ENCODE assay signal across 7 mouse cellular contexts in the genomic region with DNA sequence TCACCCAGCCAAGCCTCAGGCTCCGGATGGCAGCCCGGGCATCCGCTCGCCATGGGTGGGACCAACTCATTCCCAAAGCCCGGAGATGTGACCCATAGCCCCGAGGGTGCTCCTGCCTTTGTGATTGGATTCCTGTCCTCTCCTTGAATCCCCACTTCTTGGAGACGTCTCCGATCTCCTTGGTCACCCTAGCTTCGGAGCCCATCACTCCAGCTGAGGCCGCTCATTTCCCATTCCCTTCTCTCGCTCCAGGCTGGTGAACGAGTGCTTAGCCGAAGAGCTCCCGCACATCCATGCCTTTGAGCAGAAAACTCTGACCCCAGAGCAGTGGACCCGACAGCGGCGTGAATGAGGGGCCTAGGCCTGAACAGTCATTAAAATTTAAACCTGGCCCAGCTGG. TPM values are rescaled to one million over a fixed set of nuclear protein-coding genes. Genes with fewer than 3 reads are reported as not detected.
DNase-seq lines count a peak whose midpoint lies in the region; ATAC-seq and TF ChIP-seq lines count a peak whose summit lies in the region.

No protein-coding gene starts in this region.

- H3K36me3 ChIP-seq in spleen, adult 2 months (ENCODE audit: control insufficient read depth, insufficient read depth, low read length), result peaks cover 25% of the 10 kb centered on the region
- H3K36me3 ChIP-seq in forebrain, embryonic 13.5 days (ENCODE audit: poor library complexity, severe bottlenecking), result peaks cover 39% of the 10 kb centered on the region
- peaks cover 17% of the 10 kb centered on the region for H3K36me3 ChIP-seq in limb, embryonic 15.5 days
- no peaks in the 10 kb centered on the region; the same call in none of the 2 replicates for H3K36me3 ChIP-seq in stomach, postnatal 0 days (ENCODE audit: control insufficient read depth, insufficient read depth, low read length)

- H3K9me3 ChIP-seq in forebrain, embryonic 13.5 days (replicated peaks), result no peaks in the 10 kb centered on the region
- H3K9me3 ChIP-seq in limb, embryonic 15.5 days, result no peaks in the 10 kb centered on the region
- no peaks in the 10 kb centered on the region for H3K9me3 ChIP-seq in stomach, postnatal 0 days (ENCODE audit: control insufficient read depth, low read length)

- ATAC-seq in forebrain, embryonic 13.5 days, result no peak; the same call in 1 of the 2 replicates
- no peak for ATAC-seq in limb, embryonic 15.5 days (ENCODE audit: insufficient number of reproducible peaks, low FRiP score, low TSS enrichment, low read depth)
- ATAC-seq in stomach, postnatal 0 days (ENCODE audit: low FRiP score, low TSS enrichment), result no peak

- H3K27ac ChIP-seq in spleen, adult 2 months (ENCODE audit: insufficient read depth, low read length), result peak overlapping the region; percentile 97
- peak overlapping the region; percentile 96; the same call in 1 of the 2 replicates for H3K27ac ChIP-seq in forebrain, embryonic 13.5 days
- peak overlapping the region; percentile 57; the same call in 1 of the 2 replicates for H3K27ac ChIP-seq in limb, embryonic 15.5 days
- H3K27ac ChIP-seq in stomach, postnatal 0 days (replicated peaks), result no peak overlapping the region

- H3K4me2 ChIP-seq in forebrain, embryonic 13.5 days, result peak overlapping the region; percentile 93
- H3K4me2 ChIP-seq in limb, embryonic 15.5 days, result peak overlapping the region; percentile 92
- H3K4me2 ChIP-seq in stomach, postnatal 0 days (replicated peaks; ENCODE audit: low read depth), result peak overlapping the region; percentile 96

- TF ChIP-seq EP300 in stomach, postnatal 0 days (optimal IDR thresholded peaks at IDR 0.05), result no peak

- peak overlapping the region; percentile 81 for H3K9ac ChIP-seq in forebrain, embryonic 13.5 days
- peak overlapping the region; percentile 77 for H3K9ac ChIP-seq in limb, embryonic 15.5 days
- H3K9ac ChIP-seq in stomach, postnatal 0 days (ENCODE audit: low read length), result peak overlapping the region; percentile 77

- H3K4me3 ChIP-seq in spleen, adult 2 months (ENCODE audit: extremely low read depth, insufficient read depth, insufficient read length), result peak overlapping the region; percentile 93
- H3K4me3 ChIP-seq in forebrain, embryonic 13.5 days, result peak overlapping the region; percentile 71
- peak overlapping the region; percentile 86 for H3K4me3 ChIP-seq in limb, embryonic 15.5 days
- peak overlapping the region; percentile 88 for H3K4me3 ChIP-seq in stomach, postnatal 0 days (ENCODE audit: low read depth, low read length)

- H3K27me3 ChIP-seq in spleen, adult 2 months (ENCODE audit: control insufficient read depth, insufficient read depth, low read length), result no peaks in the 10 kb centered on the region
- no peaks in the 10 kb centered on the region for H3K27me3 ChIP-seq in forebrain, embryonic 13.5 days
- H3K27me3 ChIP-seq in limb, embryonic 15.5 days, result no peaks in the 10 kb centered on the region
- H3K27me3 ChIP-seq in stomach, postnatal 0 days (ENCODE audit: control insufficient read depth, insufficient read depth, low read length), result no peaks in the 10 kb centered on the region

- no peak for DNase-seq in spleen, adult 2 months (ENCODE audit: low read depth in 1 of 2, low spot score in 2 of 2)
- no peak for DNase-seq in spleen, postnatal 4 days (ENCODE audit: low spot score in 2 of 2)
- no peak for DNase-seq in stomach, postnatal 0 days (ENCODE audit: low spot score)
- DNase-seq in gastrocnemius, postnatal 10 days, result no peak
- DNase-seq in left cerebral cortex, postnatal 14 days (ENCODE audit: low spot score in 2 of 2), result no peak

- 5% methylated on average over 17 of the region's 17 CpGs for WGBS in spleen, adult 2 months
- 4% methylated on average over 17 of the region's 17 CpGs for WGBS in forebrain, embryonic 13.5 days
- 4% methylated on average over 17 of the region's 17 CpGs for WGBS in limb, embryonic 15.5 days
- WGBS in stomach, postnatal 0 days, result 4% methylated on average over 17 of the region's 17 CpGs

- H3K4me1 ChIP-seq in spleen, adult 2 months (ENCODE audit: control insufficient read depth, insufficient read depth, insufficient read length), result peaks cover 14% of the 10 kb centered on the region
- H3K4me1 ChIP-seq in forebrain, embryonic 13.5 days, result peaks cover 34% of the 10 kb centered on the region
- H3K4me1 ChIP-seq in limb, embryonic 15.5 days, result peaks cover 31% of the 10 kb centered on the region
- no peaks in the 10 kb centered on the region; the same call in 1 of the 2 replicates for H3K4me1 ChIP-seq in stomach, postnatal 0 days (replicated peaks; ENCODE audit: control insufficient read depth, insufficient read depth)

- no peak for TF ChIP-seq CTCF in spleen, adult 2 months (IDR thresholded peaks at IDR 0.05; ENCODE audit: extremely low read depth, insufficient read depth, insufficient read length, insufficient replicate concordance)
- TF ChIP-seq CTCF in stomach, postnatal 0 days (IDR thresholded peaks at IDR 0.05; ENCODE audit: low read depth), result no peak

- no peak for TF ChIP-seq POLR2A in spleen, adult 2 months (IDR thresholded peaks at IDR 0.05; ENCODE audit: low read depth, low read length)

- intact Hi-C loops in left cerebral cortex, postnatal 14 days (cut with DNase I), result loop anchor here (5.0 kb wide), 1 partner anchor 129 kb away; the partner anchor contains the start of gene Eif3c

RNA-seq across cellular contexts. Expression of gene Slx1b, which starts 0.7 kb away (rescaled TPM):
- 13.2 and 19.5 TPM in 2 replicates for polyA plus RNA-seq in spleen, adult 2 months (2012; rRNA removed)
- 16.6 TPM in 2 replicates for polyA plus RNA-seq in forebrain, embryonic 13.5 days (2015; fragmentation: Nextera tagmentation; extraction: Ambion mirVana)
- polyA plus RNA-seq in limb, embryonic 15.5 days (2015; fragmentation: Nextera tagmentation; extraction: Ambion mirVana), result 10.5 and 12.3 TPM in 2 replicates
- polyA plus RNA-seq in stomach, postnatal 0 days (2015; fragmentation: Nextera tagmentation; extraction: Ambion mirVana), result 6.1 and 6.2 TPM in 2 replicates
- 1 to 10 TPM; 4.2 to 6.1 TPM for total RNA-seq in gastrocnemius, postnatal 10 days (2021)
- total RNA-seq in left cerebral cortex, postnatal 14 days (2021), result 10 to 100 TPM; 13.6 to 15.9 TPM

RNA-seq across cellular contexts. Expression of gene Bola2, which starts 1.1 kb away (rescaled TPM):
- polyA plus RNA-seq in spleen, adult 2 months (2012; rRNA removed), result 37.4 and 51.8 TPM in 2 replicates
- 183 and 187 TPM in 2 replicates for polyA plus RNA-seq in forebrain, embryonic 13.5 days (2015; fragmentation: Nextera tagmentation; extraction: Ambion mirVana)
- 109 and 131 TPM in 2 replicates for polyA plus RNA-seq in limb, embryonic 15.5 days (2015; fragmentation: Nextera tagmentation; extraction: Ambion mirVana)
- polyA plus RNA-seq in stomach, postnatal 0 days (2015; fragmentation: Nextera tagmentation; extraction: Ambion mirVana), result 92.3 and 93.4 TPM in 2 replicates
- total RNA-seq in gastrocnemius, postnatal 10 days (2021), result 10 to 100 TPM; 53.6 to 54.4 TPM
- total RNA-seq in left cerebral cortex, postnatal 14 days (2021), result 100 to 1,000 TPM; 108 to 113 TPM

RNA-seq across cellular contexts. Expression of gene Coro1a, which starts 11.3 kb away (rescaled TPM):
- polyA plus RNA-seq in spleen, adult 2 months (2012; rRNA removed), result 1,755 and 1,932 TPM in 2 replicates
- 72.7 and 77.1 TPM in 2 replicates for polyA plus RNA-seq in forebrain, embryonic 13.5 days (2015; fragmentation: Nextera tagmentation; extraction: Ambion mirVana)
- polyA plus RNA-seq in limb, embryonic 15.5 days (2015; fragmentation: Nextera tagmentation; extraction: Ambion mirVana), result 44.5 and 46.5 TPM in 2 replicates
- 15.7 and 16.9 TPM in 2 replicates for polyA plus RNA-seq in stomach, postnatal 0 days (2015; fragmentation: Nextera tagmentation; extraction: Ambion mirVana)
- 1 to 10 TPM; 5.0 to 7.0 TPM for total RNA-seq in gastrocnemius, postnatal 10 days (2021)
- total RNA-seq in left cerebral cortex, postnatal 14 days (2021), result 100 to 1,000 TPM; 173 to 185 TPM

RNA-seq across cellular contexts. Expression of gene Sult1a1, which starts 20.1 kb away (rescaled TPM):
- polyA plus RNA-seq in spleen, adult 2 months (2012; rRNA removed), result 10.5 and 12.9 TPM in 2 replicates
- 0.46 and 0.68 TPM in 2 replicates for polyA plus RNA-seq in forebrain, embryonic 13.5 days (2015; fragmentation: Nextera tagmentation; extraction: Ambion mirVana)
- 12.2 and 17.5 TPM in 2 replicates for polyA plus RNA-seq in limb, embryonic 15.5 days (2015; fragmentation: Nextera tagmentation; extraction: Ambion mirVana)
- polyA plus RNA-seq in stomach, postnatal 0 days (2015; fragmentation: Nextera tagmentation; extraction: Ambion mirVana), result 10.9 and 12.4 TPM in 2 replicates
- total RNA-seq in gastrocnemius, postnatal 10 days (2021), result 10 to 100 TPM; 13.8 to 24.7 TPM
- total RNA-seq in left cerebral cortex, postnatal 14 days (2021), result 10 to 100 TPM in 1 of 2 experiments, 1 to 10 TPM in 1; 6.7 to 12.7 TPM

RNA-seq across cellular contexts. Expression of gene Sgf29, which starts 47.2 kb away (rescaled TPM):
- polyA plus RNA-seq in spleen, adult 2 months (2012; rRNA removed), result 31.4 and 32.3 TPM in 2 replicates
- polyA plus RNA-seq in forebrain, embryonic 13.5 days (2015; fragmentation: Nextera tagmentation; extraction: Ambion mirVana), result 57.3 and 64.6 TPM in 2 replicates
- polyA plus RNA-seq in limb, embryonic 15.5 days (2015; fragmentation: Nextera tagmentation; extraction: Ambion mirVana), result 43.4 and 43.9 TPM in 2 replicates
- 28.6 and 28.9 TPM in 2 replicates for polyA plus RNA-seq in stomach, postnatal 0 days (2015; fragmentation: Nextera tagmentation; extraction: Ambion mirVana)
- 10 to 100 TPM; 21.9 to 22.9 TPM for total RNA-seq in gastrocnemius, postnatal 10 days (2021)
- 10 to 100 TPM; 32.0 to 33.8 TPM for total RNA-seq in left cerebral cortex, postnatal 14 days (2021)

Comparison
In these comparisons a context has a peak if more than half of its experiments do, and no peak if none do; other contexts are left out.
1. RNA of gene Coro1a, which starts 11.3 kb away (polyA plus RNA-seq): 1,755 to 1,932 TPM in spleen, adult 2 months; 72.7 to 77.1 TPM in forebrain, embryonic 13.5 days, 44.5 to 46.5 TPM in limb, embryonic 15.5 days and 15.7 to 16.9 TPM in stomach, postnatal 0 days; every median in the first group is over 10 times any median in the second.
2. Peak in every context shown above with its lines, with median percentiles within 50 percentile points of each other: H3K4me3 ChIP-seq, H3K4me2 ChIP-seq and H3K9ac ChIP-seq.